Mouse (Mus musculus) MEL (cell line): Measurements from ENCODE around the gene Scpep1. TPM values are rescaled to one million over a fixed set of nuclear protein-coding genes. Genes with fewer than 3 reads are reported as not detected.
"Not testable (repeated sequence)": the region's sequence is repeated elsewhere in the genome, so short reads cannot be mapped to it uniquely, and the experiment has no call there.

Experiments
- DNase-seq: peaks from one replicate; pipeline ENCODE4 v3.0.0; 2011; ENCODE audit warnings: low read depth, low spot score
- H3K27ac ChIP-seq: 2 replicates; pipeline ENCODE4 v1.5.1; 2012; ENCODE audit warnings: low read depth, mild to moderate bottlenecking, control low read depth, low read length, moderate library complexity; ENCODE audit not compliant: control insufficient read depth
- H3K27me3 ChIP-seq, 2 experiments: fragments of 150-350 bp in 1 of 2; sonication (generic) in 1 of 2; 2 replicates each; pipeline ENCODE4 v1.6.1; 2012; ENCODE audit warnings: low read length in 2 of 2, mild to moderate bottlenecking in 2 of 2, improper control_type of control experiment in 1 of 2, moderate library complexity in 1 of 2; ENCODE audit not compliant: insufficient read depth in 2 of 2, control insufficient read depth in 1 of 2
- H3K36me3 ChIP-seq, 2 experiments: 2 replicates each; pipeline ENCODE4 v1.6.1; 2012 to 2014; ENCODE audit warnings: low read length in 2 of 2, improper control_type of control experiment in 1 of 2, inconsistent platforms in 1 of 2, mild to moderate bottlenecking in 1 of 2; ENCODE audit not compliant: insufficient read depth in 2 of 2, control insufficient read depth in 1 of 2
- H3K4me1 ChIP-seq, 2 experiments: fragments of 150-350 bp in 1 of 2; sonication (generic) in 1 of 2; 2 replicates each; pipeline ENCODE4 v1.6.1; 2012; ENCODE audit warnings: low read length in 2 of 2, improper control_type of control experiment in 1 of 2, mild to moderate bottlenecking in 1 of 2; ENCODE audit not compliant: insufficient read depth in 2 of 2, control insufficient read depth in 1 of 2
- H3K4me3 ChIP-seq, 2 experiments: fragments of 150-350 bp in 1 of 2; sonication (generic) in 1 of 2; 2 replicates each; pipeline ENCODE4 v1.5.1; 2012; ENCODE audit warnings: low read depth in 2 of 2, low read length in 2 of 2, mild to moderate bottlenecking in 2 of 2, moderate library complexity in 2 of 2, control low read depth in 1 of 2, improper control_type of control experiment in 1 of 2; ENCODE audit not compliant: control insufficient read depth in 1 of 2, insufficient read depth in 1 of 2
- H3K79me2 ChIP-seq: 2 replicates; pipeline ENCODE4 v1.6.1; 2012; ENCODE audit warnings: mild to moderate bottlenecking, low read length, moderate library complexity; ENCODE audit not compliant: control insufficient read depth, poor library complexity, insufficient read depth
- H3K9ac ChIP-seq: 2 replicates; pipeline ENCODE4 v1.6.1; 2012; ENCODE audit warnings: low read depth, mild to moderate bottlenecking, control low read depth, low read length, moderate library complexity; ENCODE audit not compliant: control insufficient read depth, poor library complexity, severe bottlenecking
- H3K9me3 ChIP-seq: fragments of 150-350 bp; sonication (generic); replicated peaks from 2 replicates; pipeline ENCODE4 v1.6.1; 2012; ENCODE audit warnings: mild to moderate bottlenecking, low read length, improper control_type of control experiment, moderate library complexity; ENCODE audit not compliant: insufficient read depth
- BHLHE40 ChIP-seq: IDR thresholded peaks from 2 replicates; pipeline ENCODE4 v1.6.1; 2012; ENCODE audit warnings: low read depth, mild to moderate bottlenecking, inconsistent platforms, low read length, improper control_type of control experiment, borderline replicate concordance
- CTCF ChIP-seq, 3 experiments: IDR thresholded peaks in 2 of 3; conservative IDR thresholded peaks in 1 of 3; 2 replicates each; pipeline ENCODE4 v1.5.1; 2011 to 2012; ENCODE audit warnings: low read length in 3 of 3, low read depth in 2 of 3, mild to moderate bottlenecking in 2 of 3, improper control_type of control experiment in 1 of 3, inconsistent platforms in 1 of 3, mixed read lengths in 1 of 3, moderate library complexity in 1 of 3; ENCODE audit not compliant: control insufficient read depth in 1 of 3, insufficient read depth in 1 of 3, poor library complexity in 1 of 3, severe bottlenecking in 1 of 3
- ETS1 ChIP-seq: IDR thresholded peaks from 2 replicates; pipeline ENCODE4 v1.6.1; 2012; ENCODE audit warnings: low read depth, mild to moderate bottlenecking, inconsistent platforms, low read length, improper control_type of control experiment, moderate library complexity
- KAT2A ChIP-seq: conservative IDR thresholded peaks from 2 replicates; pipeline ENCODE4 v1.6.1; 2012; ENCODE audit warnings: low read depth, low read length, improper control_type of control experiment, inconsistent platforms
- MAFK ChIP-seq: IDR thresholded peaks from 2 replicates; pipeline ENCODE4 v1.6.1; 2011; ENCODE audit warnings: low read depth, mild to moderate bottlenecking, low read length, improper control_type of control experiment, borderline replicate concordance
- MAZ ChIP-seq: IDR thresholded peaks from 2 replicates; pipeline ENCODE4 v1.6.1; 2012; ENCODE audit warnings: low read depth, mild to moderate bottlenecking, inconsistent platforms, low read length, improper control_type of control experiment
- MYB ChIP-seq: IDR thresholded peaks from 2 replicates; pipeline ENCODE4 v1.6.1; 2011; ENCODE audit warnings: mild to moderate bottlenecking, low read depth, low read length, improper control_type of control experiment
- NELFE ChIP-seq: IDR thresholded peaks from 2 replicates; pipeline ENCODE4 v1.6.1; 2011; ENCODE audit warnings: low read depth, low read length, improper control_type of control experiment
- NRF1 ChIP-seq: IDR thresholded peaks from 2 replicates; pipeline ENCODE4 v1.6.1; 2014; ENCODE audit warnings: low read depth, mild to moderate bottlenecking, inconsistent platforms, low read length, improper control_type of control experiment, moderate library complexity; ENCODE audit not compliant: poor library complexity, insufficient read depth, severe bottlenecking
- SIN3A ChIP-seq: IDR thresholded peaks from 2 replicates; pipeline ENCODE4 v1.6.1; 2012; ENCODE audit warnings: low read length, improper control_type of control experiment, inconsistent platforms
- UBTF ChIP-seq: IDR thresholded peaks from 2 replicates; pipeline ENCODE4 v1.6.1; 2012; ENCODE audit warnings: low read depth, mild to moderate bottlenecking, inconsistent platforms, low read length, improper control_type of control experiment, moderate library complexity, borderline replicate concordance; ENCODE audit not compliant: insufficient read depth
- USF1 ChIP-seq: IDR thresholded peaks from 2 replicates; pipeline ENCODE4 v1.6.1; 2014; ENCODE audit warnings: low read depth, mild to moderate bottlenecking, inconsistent platforms, low read length, improper control_type of control experiment, moderate library complexity
- ZKSCAN1 ChIP-seq: IDR thresholded peaks from 2 replicates; pipeline ENCODE4 v1.6.1; 2012; ENCODE audit warnings: low read depth, mild to moderate bottlenecking, inconsistent platforms, low read length, improper control_type of control experiment, moderate library complexity
- ZMIZ1 ChIP-seq: IDR thresholded peaks from 2 replicates; pipeline ENCODE4 v1.6.1; 2012; ENCODE audit warnings: low read depth, mild to moderate bottlenecking, inconsistent platforms, low read length, improper control_type of control experiment, moderate library complexity
- polyA plus RNA-seq, 2 experiments: library from polyadenylated mRNA; stranded (reverse) in 1 of 2; unstranded in 1 of 2; fragments of >175 nt in 1 of 2; fragments of >200 nt in 1 of 2; gene quantifications; 2 replicates each; pipeline versions ENCODE4 v1.2.1 to v1.2.4; 2012; ENCODE audit warnings: low replicate concordance in 2 of 2, low read depth in 1 of 2; ENCODE audit not compliant: insufficient read length in 2 of 2, insufficient read depth in 1 of 2, missing spikeins in 1 of 2
- total RNA-seq: library from RNA; depleted of rRNA; stranded (reverse); fragments of 300-350 nt; gene quantifications from 2 replicates; pipeline ENCODE4 v1.2.3, GENCODE M21; 2012

Scpep1 gene
- total and polyA plus RNA-seq, 3 experiments: 7.9 to 15.6 TPM; not detected in 1

DNA sequence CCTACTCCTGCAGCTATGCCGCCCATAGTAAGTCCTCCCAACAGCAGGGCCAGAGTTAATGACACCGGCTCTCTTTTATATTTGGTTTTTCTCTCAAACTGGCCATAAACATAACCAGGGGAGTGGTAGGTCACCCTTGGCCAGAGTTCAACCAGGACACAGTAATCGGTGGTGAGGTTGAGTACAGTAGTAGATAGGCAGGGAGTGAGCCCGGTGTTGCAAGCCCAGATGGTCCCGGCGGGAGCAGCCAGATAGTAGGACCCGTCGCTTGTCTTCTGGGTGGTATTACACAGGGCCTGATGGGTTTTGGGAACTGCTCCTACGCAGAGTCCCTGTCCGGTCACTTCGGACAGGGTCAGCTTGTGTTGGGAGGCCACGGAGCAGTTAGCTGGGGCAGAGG, 63.8 kb downstream of the Scpep1 start:
- DNase-seq: not testable (repeated sequence)

DNA sequence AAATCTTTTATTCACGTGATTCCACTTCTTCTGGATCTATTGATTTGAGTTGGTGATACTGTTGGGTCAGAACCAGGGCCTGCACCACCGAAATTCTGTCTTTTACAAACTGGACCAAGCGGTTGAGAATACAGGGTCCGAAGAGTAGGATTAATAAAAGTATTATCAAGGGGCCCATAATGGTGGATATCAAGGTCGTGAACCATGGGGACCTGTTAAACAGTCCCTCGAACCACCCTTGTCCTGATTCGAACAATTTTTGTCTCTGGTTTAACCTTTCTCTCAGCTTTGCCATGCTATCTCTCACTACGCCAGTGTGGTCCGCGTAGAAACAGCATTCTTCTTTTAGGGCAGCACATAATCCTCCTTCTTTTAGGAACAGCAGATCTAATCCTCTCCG, 64.4 kb downstream of the Scpep1 start:
- not testable (repeated sequence) for H3K27me3 ChIP-seq, H3K79me2 ChIP-seq, H3K36me3 ChIP-seq, H3K4me3 ChIP-seq, H3K27ac ChIP-seq, H3K9ac ChIP-seq, H3K9me3 ChIP-seq, H3K4me1 ChIP-seq, DNase-seq

More for the DNA sequence above, 63.8 kb downstream of the Scpep1 start:
- H3K9me3 ChIP-seq, H3K79me2 ChIP-seq, H3K4me3 ChIP-seq, H3K9ac ChIP-seq, H3K36me3 ChIP-seq, H3K27ac ChIP-seq, H3K27me3 ChIP-seq, H3K4me1 ChIP-seq: not testable (repeated sequence)

DNA sequence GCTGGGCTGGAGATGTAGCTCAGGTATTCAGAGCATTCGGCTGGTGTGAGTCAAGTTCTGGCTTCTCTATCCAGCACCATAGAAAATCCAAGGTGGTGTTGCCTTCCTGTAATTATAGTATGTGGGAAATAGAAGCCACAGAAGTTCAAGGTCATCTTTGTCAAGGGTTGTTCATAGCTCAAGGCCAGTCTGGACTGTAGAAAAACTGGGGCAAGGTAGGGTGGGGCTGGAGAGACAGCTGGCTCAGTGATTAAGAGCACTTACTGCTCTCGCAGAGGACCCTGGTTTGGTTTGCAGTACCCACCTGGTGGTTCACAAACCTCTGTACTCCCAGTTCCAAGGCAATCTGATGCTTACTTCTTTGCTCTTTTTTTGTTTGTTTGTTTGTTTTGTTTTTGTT, 66.3 kb downstream of the Scpep1 start:
- H3K36me3 ChIP-seq: no peaks in the 10 kb centered on the region
- H3K4me3 ChIP-seq: no peak overlapping the region
- no peaks in the 10 kb centered on the region for H3K9me3 ChIP-seq
- no peaks in the 10 kb centered on the region for H3K4me1 ChIP-seq
- no peak overlapping the region for H3K9ac ChIP-seq
- TF ChIP-seq USF1: no peak
- no peak for TF ChIP-seq KAT2A
- TF ChIP-seq MYB: no peak
- TF ChIP-seq BHLHE40: no peak
- no peak for TF ChIP-seq ETS1
- no peak for TF ChIP-seq ZKSCAN1
- TF ChIP-seq NELFE: no peak
- TF ChIP-seq SIN3A: no peak
- no peak overlapping the region for H3K27ac ChIP-seq
- no peak for DNase-seq
- H3K79me2 ChIP-seq: no peaks in the 10 kb centered on the region
- H3K27me3 ChIP-seq: peaks cover 2 to 6% of the 10 kb centered on the region in 2 experiments

DNA sequence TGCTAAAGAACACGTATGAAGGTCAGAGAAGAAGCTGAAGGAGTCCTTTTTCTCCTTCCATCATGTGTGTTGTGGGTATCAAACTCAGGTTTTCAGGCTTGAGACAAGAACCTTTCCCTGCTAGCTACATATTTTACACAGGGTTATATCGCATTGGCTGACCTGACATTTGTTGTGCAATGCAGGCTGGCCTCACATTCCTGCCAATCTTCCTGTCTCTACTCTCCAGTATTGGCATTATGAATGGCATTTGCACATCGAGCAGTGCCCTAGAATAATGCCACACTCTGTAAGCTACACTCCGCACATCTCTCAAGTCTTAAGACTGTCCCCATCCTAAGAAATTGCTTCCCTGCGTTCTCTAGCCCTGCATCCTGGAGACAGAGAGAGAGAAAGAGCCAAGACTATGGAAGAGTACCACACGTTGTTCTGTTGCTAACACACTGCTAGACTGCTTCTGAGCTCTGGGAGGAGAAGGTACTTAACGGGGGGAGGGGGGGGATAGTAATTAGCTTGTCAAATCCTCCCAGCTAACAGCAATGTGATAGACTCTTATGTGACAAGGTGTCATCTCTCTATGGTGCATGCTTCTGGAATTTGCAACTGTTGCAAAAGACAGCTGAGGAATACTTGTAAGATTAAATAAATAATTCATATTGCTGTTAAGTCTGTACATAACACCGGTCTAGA, 70.7 kb downstream of the Scpep1 start:
- Histone ChIP-seq H3K79me2 (no peaks in the 10 kb centered on the region), H3K9me3 (no peaks in the 10 kb centered on the region), H3K9ac (no peak overlapping the region), H3K4me1 (no peaks in the 10 kb centered on the region), H3K27ac (no peak overlapping the region), H3K27me3 (peaks cover 7 to 8% of the 10 kb centered on the region in 2 experiments), H3K36me3 (no peaks in the 10 kb centered on the region), H3K4me3 (no peak overlapping the region)
- no peak for DNase-seq
- no peak for TF ChIP-seq ETS1
- no peak for TF ChIP-seq MAFK
- no peak for TF ChIP-seq UBTF
- no peak for TF ChIP-seq CTCF (IDR thresholded peaks at IDR 0.05 in 2 of 3, conservative IDR thresholded peaks at IDR 0.05 in 1 of 3; ENCODE audit: control insufficient read depth in 1 of 3, insufficient read depth in 1 of 3, low read depth in 2 of 3, low read length in 3 of 3, poor library complexity in 1 of 3, severe bottlenecking in 1 of 3)
- no peak for TF ChIP-seq ZMIZ1
- no peak for TF ChIP-seq MAZ
- no peak for TF ChIP-seq USF1
- TF ChIP-seq NRF1: no peak
- no peak for TF ChIP-seq SIN3A
- TF ChIP-seq ZKSCAN1: no peak
